Mouse (Mus musculus): ENCODE data around the gene Defb21. TPM values are rescaled to one million over a fixed set of nuclear protein-coding genes. Genes with fewer than 3 reads are reported as not detected.

Defb21 gene
- polyA plus RNA-seq, 3 experiments from 2014 or later, result not detected

- no peak for ATAC-seq
Observed at GRCm38 (mm10) chr2:152607746-152608145, 35.2 kb downstream of the Defb21 start.

GRCm38 (mm10) chr2:152608719-152609118 lies 36.2 kb downstream of the Defb21 start:
- ATAC-seq, result no peak

- ATAC-seq, result no peak
Observed at GRCm38 (mm10) chr2:152612193-152612592, 39.6 kb downstream of the Defb21 start.

- no peak for ATAC-seq
Observed at GRCm38 (mm10) chr2:152615563-152615962, 43.0 kb downstream of the Defb21 start.

- no peak for ATAC-seq
Observed at GRCm38 (mm10) chr2:152616470-152616869, 43.9 kb downstream of the Defb21 start.

- no peak for ATAC-seq
Observed at GRCm38 (mm10) chr2:152617374-152617773, 44.8 kb downstream of the Defb21 start.

GRCm38 (mm10) chr2:152620367-152621134 lies 48.0 kb downstream of the Defb21 start:
- no peak for ATAC-seq

GRCm38 (mm10) chr2:152622151-152622550 lies 49.6 kb downstream of the Defb21 start:
- ATAC-seq, result no peak

- no peak for ATAC-seq
Observed at GRCm38 (mm10) chr2:152622953-152623352, 50.4 kb downstream of the Defb21 start, which contains the start of gene Defb25. Gene Defb25 (minus strand): TSS chr2:152623053.

Other genes with a start within 250 kb of the Defb21 start
- 10 to 100 TPM; 54.0 to 68.9 (median 63.6) TPM for gene Rbck1, start 240.1 kb upstream of the Defb21 start, polyA plus RNA-seq (2017; shearing (Covaris generic))
- 1 to 10 TPM; 1.7 to 3.5 (median 2.1) TPM for gene Trib3, start 228.7 kb upstream of the Defb21 start, polyA plus RNA-seq (2017; shearing (Covaris generic))
- not detected for gene Nrsn2, start 196.1 kb upstream of the Defb21 start, polyA plus RNA-seq (2017; shearing (Covaris generic))
- under 1 TPM in 2 of 3 experiments, not detected in 1; 0.39 to 0.49 TPM for gene Sox12, start 174.7 kb upstream of the Defb21 start, polyA plus RNA-seq (2017; shearing (Covaris generic))
- gene Zcchc3, start 157.7 kb upstream of the Defb21 start, polyA plus RNA-seq (2017; shearing (Covaris generic)), result under 1 TPM; 0.34 to 0.95 (median 0.93) TPM
- gene 6820408C15Rik, start 157.2 kb upstream of the Defb21 start, polyA plus RNA-seq (2017; shearing (Covaris generic)), result not detected
- gene Defb23, start 108.1 kb upstream of the Defb21 start, polyA plus RNA-seq (2017; shearing (Covaris generic)), result not detected
- not detected for gene Defb20, start 95.7 kb upstream of the Defb21 start, polyA plus RNA-seq (2017; shearing (Covaris generic))
- gene Defb22, start 82.6 kb upstream of the Defb21 start, polyA plus RNA-seq (2017; shearing (Covaris generic)), result not detected
- not detected for gene Defb26, start 61.1 kb upstream of the Defb21 start, polyA plus RNA-seq (2017; shearing (Covaris generic))
- not detected for gene Defb28, start 54.5 kb upstream of the Defb21 start, polyA plus RNA-seq (2017; shearing (Covaris generic))
- gene Defb29, start 32.6 kb upstream of the Defb21 start, polyA plus RNA-seq (2017; shearing (Covaris generic)), result not detected
- not detected for gene Gm17416, start 3.4 kb upstream of the Defb21 start, polyA plus RNA-seq (2017; shearing (Covaris generic))
- not detected for gene Defb19, start 7.6 kb downstream of the Defb21 start, polyA plus RNA-seq (2017; shearing (Covaris generic))
- gene Defb45, start 26.7 kb downstream of the Defb21 start, polyA plus RNA-seq (2017; shearing (Covaris generic)), result not detected
- not detected for gene Defb36, start 31.6 kb downstream of the Defb21 start, polyA plus RNA-seq (2017; shearing (Covaris generic))
- 1 to 10 TPM in 1 of 3 experiments, not detected in 2; 1.4 TPM for gene Defb25, start 50.3 kb downstream of the Defb21 start, polyA plus RNA-seq (2017; shearing (Covaris generic))
- gene Rem1, start 54.2 kb downstream of the Defb21 start, polyA plus RNA-seq (2017; shearing (Covaris generic)), result not detected
- gene H13, start 96.7 kb downstream of the Defb21 start, polyA plus RNA-seq (2017; shearing (Covaris generic)), result 10 to 100 TPM; 61.6 to 72.9 (median 72.1) TPM
- 1 to 10 TPM; 2.4 to 3.7 (median 2.5) TPM for gene Mcts2, start 114.3 kb downstream of the Defb21 start, polyA plus RNA-seq (2017; shearing (Covaris generic))
- under 1 TPM in 1 of 3 experiments, not detected in 2; 0.91 TPM for gene Id1, start 163.5 kb downstream of the Defb21 start, polyA plus RNA-seq (2017; shearing (Covaris generic))
- not detected for gene Cox4i2, start 181.4 kb downstream of the Defb21 start, polyA plus RNA-seq (2017; shearing (Covaris generic))

All from inflammation-experienced regulatory T-cells, adult 6 months (primary cell).